Mouse (Mus musculus) heart, postnatal 0 days (tissue): ENCODE data around the gene Shroom3. TPM values are rescaled to one million over a fixed set of nuclear protein-coding genes. Genes with fewer than 3 reads are reported as not detected.

Source experiments
- ATAC-seq: fragments of 200-750 bp; cut with Nextera tagmentation; 2 replicates; pipeline ENCODE4 v1.8.0; 2017; ENCODE audit warnings: low read depth, moderate number of reproducible peaks, moderate library complexity; ENCODE audit not compliant: insufficient read depth
- DNase-seq: peaks from one replicate; pipeline ENCODE4 v3.0.0-alpha.2; 2016; ENCODE audit warnings: low spot score
- H3K27ac ChIP-seq: fragments of 300-500 bp; sonication (generic); 2 replicates; pipeline ENCODE4 v1.5.1; 2014; ENCODE audit warnings: low read depth, mild to moderate bottlenecking
- H3K27me3 ChIP-seq: fragments of 300-500 bp; sonication (generic); 2 replicates; pipeline ENCODE4 v1.6.1; 2014; ENCODE audit warnings: low read length, mixed read lengths; ENCODE audit not compliant: control insufficient read depth, insufficient read depth
- H3K36me3 ChIP-seq: fragments of 300-500 bp; sonication (generic); replicated peaks from 2 replicates; pipeline ENCODE4 v1.6.1; 2014; ENCODE audit warnings: low read length, mixed read lengths; ENCODE audit not compliant: control insufficient read depth, insufficient read depth
- H3K4me1 ChIP-seq: fragments of 300-500 bp; sonication (generic); 2 replicates; pipeline ENCODE4 v1.6.1; 2014; ENCODE audit warnings: antibody characterized with exemption; ENCODE audit not compliant: control insufficient read depth, insufficient read depth
- H3K4me2 ChIP-seq: fragments of 300-500 bp; sonication (generic); 2 replicates; pipeline ENCODE4 v1.6.1; 2014; ENCODE audit warnings: low read depth, mild to moderate bottlenecking, low read length, moderate library complexity
- H3K4me3 ChIP-seq: fragments of 300-500 bp; sonication (generic); 2 replicates; pipeline ENCODE4 v1.5.1; 2014; ENCODE audit warnings: low read depth, low read length
- H3K9ac ChIP-seq: fragments of 300-500 bp; sonication (generic); replicated peaks from 2 replicates; pipeline ENCODE4 v1.6.1; 2014; ENCODE audit warnings: low read depth, low read length, mixed read lengths
- H3K9me3 ChIP-seq: fragments of 300-500 bp; sonication (generic); replicated peaks from 2 replicates; pipeline ENCODE4 v1.6.1; 2016; ENCODE audit warnings: low read length; ENCODE audit not compliant: control insufficient read depth
- CTCF ChIP-seq: IDR thresholded peaks from 2 replicates; pipeline ENCODE4 v1.5.1; 2016; ENCODE audit warnings: antibody characterized with exemption, control low read depth, low read depth
- EP300 ChIP-seq: IDR thresholded peaks from 2 replicates; pipeline ENCODE4 v1.6.1; 2016; ENCODE audit warnings: antibody characterized with exemption, low read depth
- WGBS: fragments of 180-500 bp; shearing (Covaris S2); extraction: QIAGEN DNeasy Blood & Tissue Kit; methylation state at CpG from one replicate; pipeline ENCODE4 v1.1.7; 2014; 5-methylcytosine and 5-hydroxymethylcytosine counted together
- polyA plus RNA-seq: library from polyadenylated mRNA; unstranded; fragments of >200 nt; fragmentation: Nextera tagmentation; extraction: Ambion mirVana; gene quantifications from 2 replicates; pipeline ENCODE4 v1.2.1, GENCODE M21; 2015
- total RNA-seq: library from RNA; depleted of rRNA; stranded (reverse); fragments of >200 nt; gene quantifications from 2 replicates; pipeline ENCODE4 v1.2.3, GENCODE M21; 2014; ENCODE audit warnings: low replicate concordance

The Shroom3 gene
- total and polyA plus RNA-seq, 2 experiments from 2014 or later: 13.3 to 72.4 TPM

- peak overlapping the region; percentile 81 for H3K27ac ChIP-seq
- no peaks in the 10 kb centered on the region for H3K27me3 ChIP-seq
- no peak for TF ChIP-seq CTCF
- no peak for TF ChIP-seq EP300
- H3K4me1 ChIP-seq: peaks cover 43% of the 10 kb centered on the region
- ATAC-seq (peak; percentile 85), DNase-seq (peak; percentile 87)
- no peaks in the 10 kb centered on the region for H3K9me3 ChIP-seq
- peak overlapping the region; percentile 9; the same call in 1 of the 2 replicates for H3K4me2 ChIP-seq
- H3K9ac ChIP-seq: no peak overlapping the region
- H3K4me3 ChIP-seq: no peak overlapping the region
- WGBS: 19% methylated on average over 7 of the region's 7 CpGs
- peaks cover 37% of the 10 kb centered on the region for H3K36me3 ChIP-seq
These were observed 278.6 kb downstream of the Shroom3 start for GRCm38 (mm10) chr5:92961770-92962231.

- Histone ChIP-seq H3K4me1 (peaks cover 27% of the 10 kb centered on the region), H3K9me3 (no peaks in the 10 kb centered on the region), H3K4me2 (no peak overlapping the region), H3K27me3 (no peaks in the 10 kb centered on the region), H3K27ac (no peak overlapping the region), H3K9ac (no peak overlapping the region), H3K36me3 (peaks cover 43% of the 10 kb centered on the region), H3K4me3 (no peak overlapping the region)
- WGBS: 79% methylated on average over 13 of the region's 13 CpGs
- ATAC-seq: no peak
- DNase-seq: no peak
- no peak for TF ChIP-seq CTCF
These were observed 281.5 kb downstream of the Shroom3 start for GRCm38 (mm10) chr5:92964691-92965090.

- TF ChIP-seq CTCF (no peak), EP300 (no peak)
- H3K27ac ChIP-seq: no peak overlapping the region
- WGBS: 61% methylated on average over 8 of the region's 9 CpGs
- no peaks in the 10 kb centered on the region for H3K9me3 ChIP-seq
- H3K36me3 ChIP-seq: peaks cover 43% of the 10 kb centered on the region
- no peak overlapping the region for H3K4me3 ChIP-seq
- H3K4me1 ChIP-seq: peaks cover 4% of the 10 kb centered on the region; the same call in 1 of the 2 replicates
- ATAC-seq (no peak), DNase-seq (no peak)
- no peaks in the 10 kb centered on the region for H3K27me3 ChIP-seq
- no peak overlapping the region for H3K4me2 ChIP-seq
- H3K9ac ChIP-seq: no peak overlapping the region
These were observed 283.9 kb downstream of the Shroom3 start for GRCm38 (mm10) chr5:92967143-92967542.

GRCm38 (mm10) chr5:92967906-92968305 lies 284.7 kb downstream of the Shroom3 start:
- Histone ChIP-seq H3K36me3 (peaks cover 39% of the 10 kb centered on the region), H3K27me3 (no peaks in the 10 kb centered on the region), H3K27ac (no peak overlapping the region), H3K4me2 (no peak overlapping the region), H3K9me3 (no peaks in the 10 kb centered on the region), H3K4me1 (no peaks in the 10 kb centered on the region), H3K4me3 (no peak overlapping the region), H3K9ac (no peak overlapping the region)
- ATAC-seq (no peak), DNase-seq (no peak)
- TF ChIP-seq CTCF: no peak
- no peak for TF ChIP-seq EP300
- 90% methylated on average over 3 of the region's 3 CpGs for WGBS

GRCm38 (mm10) chr5:92969443-92969842 lies 286.2 kb downstream of the Shroom3 start:
- Histone ChIP-seq H3K36me3 (peaks cover 32% of the 10 kb centered on the region), H3K27me3 (no peaks in the 10 kb centered on the region), H3K4me3 (no peak overlapping the region), H3K4me1 (no peaks in the 10 kb centered on the region), H3K27ac (no peak overlapping the region), H3K9ac (no peak overlapping the region), H3K4me2 (no peak overlapping the region), H3K9me3 (no peaks in the 10 kb centered on the region)
- no peak for DNase-seq
- no peak for TF ChIP-seq CTCF
- TF ChIP-seq EP300: no peak
- WGBS: 59% methylated on average over 8 of the region's 8 CpGs
- ATAC-seq: no peak

GRCm38 (mm10) chr5:92969926-92970325 lies 286.7 kb downstream of the Shroom3 start:
- Histone ChIP-seq H3K27me3 (no peaks in the 10 kb centered on the region), H3K4me3 (no peak overlapping the region), H3K27ac (no peak overlapping the region), H3K9me3 (no peaks in the 10 kb centered on the region), H3K4me1 (no peaks in the 10 kb centered on the region), H3K36me3 (peaks cover 27% of the 10 kb centered on the region), H3K4me2 (no peak overlapping the region), H3K9ac (no peak overlapping the region)
- DNase-seq (no peak), ATAC-seq (peak; percentile 15; the same call in 1 of the 2 replicates)
- TF ChIP-seq CTCF: no peak
- no peak for TF ChIP-seq EP300
- 45% methylated on average over 2 of the region's 2 CpGs for WGBS
